Mouse (Mus musculus): Measurements from ENCODE around the gene Tnni2. TPM values are rescaled to one million over a fixed set of nuclear protein-coding genes. Genes with fewer than 3 reads are reported as not detected.

Tnni2 gene
- polyA plus RNA-seq, 1 experiment from 2014 or later = 4.3 TPM

GRCm38 (mm10) chr7:142481186-142481567 is 39.6 kb downstream of the Tnni2 start:
- Histone ChIP-seq H3K27ac (ENCODE audit: low read length) (peak overlapping the region; percentile 98), H3K9ac (ENCODE audit: low read depth, low read length) (peak overlapping the region; percentile 80), H3K9me3 (ENCODE audit: control insufficient read depth, low read length) (no peaks in the 10 kb centered on the region), H3K36me3 (ENCODE audit: control insufficient read depth, insufficient read depth, low read length) (no peaks in the 10 kb centered on the region), H3K4me3 (ENCODE audit: low read length) (peak overlapping the region; percentile 35), H3K4me2 (ENCODE audit: low read depth, low read length) (peak overlapping the region; percentile 70), H3K4me1 (ENCODE audit: control insufficient read depth, insufficient read depth, low read length) (peaks cover 46% of the 10 kb centered on the region), H3K27me3 (replicated peaks; ENCODE audit: control insufficient read depth, insufficient read depth, low read length) (no peaks in the 10 kb centered on the region)
- peak; percentile 5 for ATAC-seq
- WGBS = 9% methylated on average over 5 of the region's 5 CpGs

GRCm38 (mm10) chr7:142481568-142482255 is 40.1 kb downstream of the Tnni2 start:
- Histone ChIP-seq H3K27ac (ENCODE audit: low read length) (peak overlapping the region; percentile 98), H3K9me3 (ENCODE audit: control insufficient read depth, low read length) (no peaks in the 10 kb centered on the region), H3K4me2 (ENCODE audit: low read depth, low read length) (peak overlapping the region; percentile 70), H3K36me3 (ENCODE audit: control insufficient read depth, insufficient read depth, low read length) (no peaks in the 10 kb centered on the region), H3K9ac (ENCODE audit: low read depth, low read length) (peak overlapping the region; percentile 80), H3K27me3 (replicated peaks; ENCODE audit: control insufficient read depth, insufficient read depth, low read length) (no peaks in the 10 kb centered on the region), H3K4me3 (ENCODE audit: low read length) (peak overlapping the region; percentile 35), H3K4me1 (ENCODE audit: control insufficient read depth, insufficient read depth, low read length) (peaks cover 49% of the 10 kb centered on the region)
- ATAC-seq = peak; percentile 74
- WGBS = 4% methylated on average over 22 of the region's 22 CpGs

- Histone ChIP-seq H3K27me3 (replicated peaks; ENCODE audit: control insufficient read depth, insufficient read depth, low read length) (no peaks in the 10 kb centered on the region), H3K9ac (ENCODE audit: low read depth, low read length) (peak overlapping the region; percentile 80), H3K4me2 (ENCODE audit: low read depth, low read length) (peak overlapping the region; percentile 70), H3K4me3 (ENCODE audit: low read length) (0 out of 2 replicates have a peak overlapping the region, but pooled peaks have one; percentile 35), H3K9me3 (ENCODE audit: control insufficient read depth, low read length) (no peaks in the 10 kb centered on the region), H3K36me3 (ENCODE audit: control insufficient read depth, insufficient read depth, low read length) (no peaks in the 10 kb centered on the region), H3K27ac (ENCODE audit: low read length) (peak overlapping the region; percentile 98), H3K4me1 (ENCODE audit: control insufficient read depth, insufficient read depth, low read length) (peaks cover 54% of the 10 kb centered on the region)
- peak; percentile 14 for ATAC-seq
- WGBS = 17% methylated on average over 6 of the region's 6 CpGs
Measured at GRCm38 (mm10) chr7:142482256-142482609, 40.6 kb downstream of the Tnni2 start.

DNA sequence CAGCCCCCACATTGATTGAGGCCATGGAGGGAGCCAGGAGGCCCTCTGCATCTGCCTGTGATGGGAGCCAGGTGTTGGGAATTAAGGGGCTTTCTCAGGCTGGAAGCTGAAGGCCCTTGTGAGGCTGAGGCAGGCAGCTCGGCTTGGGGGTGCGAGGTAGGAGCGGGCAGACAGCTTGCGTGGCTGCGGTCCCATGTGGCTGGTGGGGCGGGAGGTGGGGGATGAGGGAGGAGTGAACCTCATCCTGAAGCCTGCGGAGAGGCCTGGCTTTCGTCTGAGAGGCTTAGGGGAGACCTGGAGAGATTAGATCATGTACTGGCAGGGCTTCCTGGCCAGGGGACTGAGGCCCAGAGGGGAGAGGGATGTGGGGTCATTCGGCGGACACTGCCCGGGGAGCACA is 41.5 kb downstream of the Tnni2 start:
- peak; percentile 47 for ATAC-seq
- Histone ChIP-seq H3K27ac (ENCODE audit: low read length) (peak overlapping the region; percentile 98), H3K27me3 (replicated peaks; ENCODE audit: control insufficient read depth, insufficient read depth, low read length) (no peaks in the 10 kb centered on the region), H3K9ac (ENCODE audit: low read depth, low read length) (peak overlapping the region; percentile 80), H3K4me3 (ENCODE audit: low read length) (no peak overlapping the region), H3K9me3 (ENCODE audit: control insufficient read depth, low read length) (no peaks in the 10 kb centered on the region), H3K36me3 (ENCODE audit: control insufficient read depth, insufficient read depth, low read length) (no peaks in the 10 kb centered on the region), H3K4me1 (ENCODE audit: control insufficient read depth, insufficient read depth, low read length) (peaks cover 59% of the 10 kb centered on the region), H3K4me2 (ENCODE audit: low read depth, low read length) (no peak overlapping the region)
- WGBS = 37% methylated on average over 11 of the region's 11 CpGs

DNA sequence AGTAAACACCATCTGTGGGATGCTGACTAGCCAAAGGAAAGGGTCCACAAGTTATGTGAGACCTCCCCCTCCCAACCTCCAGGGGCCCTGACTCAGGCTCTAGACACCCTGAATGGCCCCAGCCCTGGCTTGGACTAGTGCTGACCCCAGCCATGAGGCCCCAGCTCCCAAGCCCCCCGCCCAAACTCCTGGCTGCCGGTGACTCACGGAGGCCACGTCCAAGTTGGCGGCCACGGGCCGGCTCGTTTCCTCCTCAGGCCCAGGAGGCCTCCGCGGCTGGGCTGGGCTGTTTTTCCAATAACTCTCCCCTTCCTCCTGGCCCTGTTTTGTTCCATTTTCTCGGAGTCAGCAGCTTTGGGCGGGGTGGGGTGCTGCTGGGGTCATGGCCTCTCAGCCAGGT is 43.2 kb downstream of the Tnni2 start:
- Histone ChIP-seq H3K36me3 (ENCODE audit: control insufficient read depth, insufficient read depth, low read length) (peaks cover 4% of the 10 kb centered on the region; the same call in 1 of the 2 replicates), H3K9me3 (ENCODE audit: control insufficient read depth, low read length) (no peaks in the 10 kb centered on the region), H3K4me1 (ENCODE audit: control insufficient read depth, insufficient read depth, low read length) (peaks cover 63% of the 10 kb centered on the region), H3K27ac (ENCODE audit: low read length) (peak overlapping the region; percentile 73), H3K4me3 (ENCODE audit: low read length) (no peak overlapping the region), H3K27me3 (replicated peaks; ENCODE audit: control insufficient read depth, insufficient read depth, low read length) (no peaks in the 10 kb centered on the region), H3K9ac (ENCODE audit: low read depth, low read length) (peak overlapping the region; percentile 50; the same call in 1 of the 2 replicates), H3K4me2 (ENCODE audit: low read depth, low read length) (no peak overlapping the region)
- ATAC-seq = no peak
- 73% methylated on average over 12 of the region's 12 CpGs for WGBS

GRCm38 (mm10) chr7:142486751-142487162 is 45.1 kb downstream of the Tnni2 start:
- no peak overlapping the region for H3K4me3 ChIP-seq (ENCODE audit: low read length)
- H3K27me3 ChIP-seq (replicated peaks; ENCODE audit: control insufficient read depth, insufficient read depth, low read length) = no peaks in the 10 kb centered on the region
- 53% methylated on average over 8 of the region's 8 CpGs for WGBS
- no peak for ATAC-seq
- peaks cover 45% of the 10 kb centered on the region for H3K4me1 ChIP-seq (ENCODE audit: control insufficient read depth, insufficient read depth, low read length)
- no peaks in the 10 kb centered on the region for H3K9me3 ChIP-seq (ENCODE audit: control insufficient read depth, low read length)
- peak overlapping the region; percentile 55 for H3K9ac ChIP-seq (ENCODE audit: low read depth, low read length)
- H3K36me3 ChIP-seq (ENCODE audit: control insufficient read depth, insufficient read depth, low read length) = peaks cover 4% of the 10 kb centered on the region; the same call in 1 of the 2 replicates
- peak overlapping the region; percentile 77 for H3K27ac ChIP-seq (ENCODE audit: low read length)
- H3K4me2 ChIP-seq (ENCODE audit: low read depth, low read length) = no peak overlapping the region

DNA sequence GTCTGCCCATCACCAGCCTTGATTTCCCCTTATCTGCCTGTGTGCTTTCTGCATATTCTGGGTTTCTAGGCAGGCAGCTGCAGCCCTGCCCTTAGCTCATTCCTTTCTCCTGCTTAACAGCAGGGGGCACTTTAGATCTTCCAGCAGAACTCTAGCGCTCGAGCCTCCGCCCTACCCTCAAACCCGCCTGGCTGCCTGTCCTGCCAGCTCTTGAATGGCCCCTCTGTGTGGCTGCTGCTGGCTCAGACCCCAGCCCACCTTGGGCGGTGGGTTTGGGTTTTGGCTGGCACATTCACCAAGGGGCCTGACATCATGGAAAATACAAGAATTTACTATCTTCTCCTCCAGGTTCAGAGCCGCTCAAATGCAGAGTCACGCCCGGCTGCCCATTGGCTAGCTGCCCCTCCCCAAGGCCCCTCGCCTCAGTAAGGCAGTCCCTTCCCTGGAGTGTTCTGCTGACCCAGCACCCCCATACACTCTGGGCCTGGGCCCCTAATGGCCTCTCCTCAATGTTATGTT is 45.8 kb downstream of the Tnni2 start:
- H3K36me3 ChIP-seq (ENCODE audit: control insufficient read depth, insufficient read depth, low read length) = peaks cover 4% of the 10 kb centered on the region; the same call in 1 of the 2 replicates
- H3K4me2 ChIP-seq (ENCODE audit: low read depth, low read length) = no peak overlapping the region
- peak; percentile 68 for ATAC-seq
- H3K9ac ChIP-seq (ENCODE audit: low read depth, low read length) = peak overlapping the region; percentile 55
- H3K9me3 ChIP-seq (ENCODE audit: control insufficient read depth, low read length) = no peaks in the 10 kb centered on the region
- 21% methylated on average over 9 of the region's 9 CpGs for WGBS
- no peak overlapping the region for H3K4me3 ChIP-seq (ENCODE audit: low read length)
- no peaks in the 10 kb centered on the region for H3K27me3 ChIP-seq (replicated peaks; ENCODE audit: control insufficient read depth, insufficient read depth, low read length)
- H3K27ac ChIP-seq (ENCODE audit: low read length) = peak overlapping the region; percentile 77
- peaks cover 38% of the 10 kb centered on the region for H3K4me1 ChIP-seq (ENCODE audit: control insufficient read depth, insufficient read depth, low read length)

DNA sequence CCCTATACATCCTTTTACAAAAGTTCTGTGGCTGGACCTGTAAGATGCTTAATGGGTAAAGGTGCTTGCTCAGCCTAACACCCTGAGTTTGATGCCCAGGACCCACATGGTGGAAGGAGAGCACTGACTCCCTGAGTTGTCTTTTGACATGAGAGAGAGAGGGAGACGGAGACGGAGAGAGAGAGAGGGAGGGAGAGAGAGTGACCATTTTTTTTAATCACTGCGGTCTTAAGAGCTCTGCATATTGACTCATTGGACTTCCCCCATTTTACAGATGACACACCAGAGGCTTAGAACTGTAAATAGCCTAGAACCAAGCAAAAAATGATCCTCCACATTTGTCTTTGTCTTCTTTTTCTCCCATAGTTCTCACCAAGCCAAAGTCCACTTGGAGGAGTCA is 46.4 kb downstream of the Tnni2 start:
- WGBS = 74% methylated on average over 3 of the region's 3 CpGs
- Histone ChIP-seq H3K4me1 (ENCODE audit: control insufficient read depth, insufficient read depth, low read length) (peaks cover 33% of the 10 kb centered on the region), H3K27ac (ENCODE audit: low read length) (peak overlapping the region; percentile 50), H3K9ac (ENCODE audit: low read depth, low read length) (peak overlapping the region; percentile 43; the same call in 1 of the 2 replicates), H3K9me3 (ENCODE audit: control insufficient read depth, low read length) (no peaks in the 10 kb centered on the region), H3K36me3 (ENCODE audit: control insufficient read depth, insufficient read depth, low read length) (peaks cover 4% of the 10 kb centered on the region; the same call in 1 of the 2 replicates), H3K27me3 (replicated peaks; ENCODE audit: control insufficient read depth, insufficient read depth, low read length) (no peaks in the 10 kb centered on the region), H3K4me2 (ENCODE audit: low read depth, low read length) (no peak overlapping the region), H3K4me3 (ENCODE audit: low read length) (no peak overlapping the region)
- no peak for ATAC-seq

- no peaks in the 10 kb centered on the region for H3K27me3 ChIP-seq (replicated peaks; ENCODE audit: control insufficient read depth, insufficient read depth, low read length)
- H3K4me2 ChIP-seq (ENCODE audit: low read depth, low read length) = no peak overlapping the region
- 0 out of 2 replicates have a peak overlapping the region, but pooled peaks have one; percentile 16 for H3K9ac ChIP-seq (ENCODE audit: low read depth, low read length)
- no peak overlapping the region for H3K4me3 ChIP-seq (ENCODE audit: low read length)
- peaks cover 9% of the 10 kb centered on the region for H3K36me3 ChIP-seq (ENCODE audit: control insufficient read depth, insufficient read depth, low read length)
- 56% methylated on average over 8 of the region's 8 CpGs for WGBS
- ATAC-seq = no peak
- peaks cover 3% of the 10 kb centered on the region; the same call in 1 of the 2 replicates for H3K4me1 ChIP-seq (ENCODE audit: control insufficient read depth, insufficient read depth, low read length)
- no peaks in the 10 kb centered on the region for H3K9me3 ChIP-seq (ENCODE audit: control insufficient read depth, low read length)
- H3K27ac ChIP-seq (ENCODE audit: low read length) = peak overlapping the region; percentile 48
Measured at GRCm38 (mm10) chr7:142493535-142493934, 51.9 kb downstream of the Tnni2 start.
